Mouse (Mus musculus): ENCODE data around the gene Stx5a.

DNA sequence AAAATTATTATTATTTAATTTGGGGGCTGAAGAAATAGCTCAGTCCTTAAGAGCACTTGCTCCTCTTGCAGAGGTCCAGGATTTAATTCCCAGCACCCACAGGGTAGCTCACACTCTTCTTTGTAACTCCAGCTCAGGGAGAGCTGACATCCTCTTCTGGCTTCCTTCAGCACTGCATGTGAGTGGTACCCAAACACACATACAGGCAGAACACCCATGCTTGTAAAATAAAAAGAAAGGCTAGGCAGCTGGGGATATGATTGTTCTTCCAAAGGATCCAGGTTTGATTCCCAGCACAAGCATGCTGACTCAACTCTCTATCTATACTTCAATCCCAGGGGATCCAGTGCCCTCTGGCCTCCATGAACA lies 57.7 kb downstream of the Stx5a start:
- no peak for TF ChIP-seq CTCF (IDR thresholded peaks at IDR 0.05; ENCODE audit: extremely low read depth, insufficient read length, insufficient replicate concordance, low read depth, low read length)
- no peak for TF ChIP-seq POLR2A (IDR thresholded peaks at IDR 0.05; ENCODE audit: low read depth, low read length)

Data from small intestine, adult 2 months (tissue).